Mouse (Mus musculus) splenic B cell, adult 2 months (primary cell): ENCODE results near the gene Plscr2.
A peak's percentile ranks its signal among the peaks of the same experiment; 100 is the strongest.

Experiments
- DNase-seq: peaks from one replicate; pipeline ENCODE4 v3.0.0-alpha.2; 2011; ENCODE audit warnings: low read depth, low spot score
- H3K27me3 ChIP-seq: 2 replicates; pipeline ENCODE4 v1.6.1; 2012; ENCODE audit warnings: mild to moderate bottlenecking, low read length, moderate library complexity, mixed read lengths; ENCODE audit not compliant: control insufficient read depth, poor library complexity, insufficient read depth, severe bottlenecking
- H3K36me3 ChIP-seq: 2 replicates; pipeline ENCODE4 v1.6.1; 2012; ENCODE audit warnings: mild to moderate bottlenecking, low read length, moderate library complexity, mixed read lengths; ENCODE audit not compliant: control insufficient read depth, poor library complexity, insufficient read depth, severe bottlenecking

Gene Plscr2

DNA sequence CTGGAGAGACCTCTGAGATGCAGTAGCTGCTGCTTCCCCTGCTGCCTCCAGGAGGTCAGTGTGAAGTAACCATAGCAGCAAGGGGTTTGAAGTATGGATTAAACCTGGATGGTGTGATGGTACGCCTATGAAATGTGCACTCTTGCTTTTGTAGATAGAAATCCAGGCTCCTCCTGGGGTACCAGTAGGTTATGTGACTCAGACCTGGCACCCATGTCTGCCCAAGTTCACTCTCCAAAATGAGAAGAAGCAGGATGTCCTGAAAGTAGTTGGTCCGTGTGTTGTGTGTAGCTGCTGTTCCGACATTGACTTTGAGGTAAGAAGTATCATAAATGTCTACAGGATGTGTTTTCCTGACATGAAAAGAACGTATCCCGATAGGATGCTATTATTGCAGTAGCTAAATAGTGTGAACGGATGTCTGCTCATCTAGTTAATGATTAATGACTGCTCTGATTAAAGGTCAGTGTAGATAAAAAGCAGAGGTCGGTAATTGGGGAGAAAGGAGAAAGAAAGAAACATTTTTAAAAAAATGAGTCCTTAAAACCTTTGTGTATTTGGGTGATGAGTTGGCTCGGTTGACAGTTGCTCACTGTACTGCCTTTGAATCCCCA, 8.7 kb upstream of the Plscr2 start:
- no peaks in the 10 kb centered on the region for H3K27me3 ChIP-seq
- no peak for DNase-seq
- H3K36me3 ChIP-seq: no peaks in the 10 kb centered on the region

DNA sequence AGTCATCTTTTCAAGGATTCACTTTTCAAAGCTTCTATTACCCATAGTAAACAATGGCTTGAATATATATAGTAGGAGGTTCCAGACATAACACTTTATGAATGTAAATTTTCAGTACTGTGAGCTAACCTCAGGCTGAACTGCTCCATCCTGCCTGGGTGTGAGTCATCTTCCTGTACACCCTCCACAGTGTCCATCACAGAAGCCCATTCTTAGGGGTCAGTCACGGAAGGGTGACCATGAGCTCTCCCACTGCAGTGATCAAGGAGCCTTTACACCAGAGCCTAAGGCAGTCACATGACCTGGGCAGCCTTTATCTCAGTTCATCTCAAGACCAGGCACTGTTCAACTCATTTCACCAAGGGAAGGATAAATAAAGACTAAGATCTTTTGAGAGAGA, 7.7 kb upstream of the Plscr2 start:
- Histone ChIP-seq H3K27me3 (no peaks in the 10 kb centered on the region), H3K36me3 (no peaks in the 10 kb centered on the region)
- no peak for DNase-seq

DNA sequence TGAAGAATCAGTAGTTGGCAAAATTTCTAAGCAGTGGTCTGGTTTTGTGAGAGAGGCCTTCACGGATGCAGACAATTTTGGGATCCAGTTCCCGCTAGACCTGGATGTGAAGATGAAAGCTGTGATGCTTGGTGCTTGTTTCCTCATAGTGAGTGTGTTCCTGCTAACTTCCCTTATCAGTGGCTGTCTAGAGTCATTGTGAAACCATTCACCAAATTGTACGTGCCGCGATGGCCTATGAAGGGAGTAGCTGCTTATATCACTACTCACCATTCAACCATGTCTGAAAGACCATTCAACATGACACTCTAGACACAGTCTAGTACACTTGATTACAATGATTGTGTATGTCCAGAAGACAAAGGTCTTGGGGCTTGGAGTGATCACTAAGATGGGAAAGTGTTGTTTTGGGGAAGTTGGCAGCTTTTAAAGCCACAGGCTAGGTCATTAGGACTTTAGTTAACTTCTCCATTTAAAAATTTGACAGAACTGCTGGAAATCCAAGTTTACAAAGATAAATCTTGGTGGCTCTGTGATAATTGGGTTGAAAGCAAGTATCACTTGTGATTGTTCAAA, 5.5 kb upstream of the Plscr2 start:
- Histone ChIP-seq H3K27me3 (no peaks in the 10 kb centered on the region), H3K36me3 (no peaks in the 10 kb centered on the region; the same call in 1 of the 2 replicates)
- peak; percentile 8 for DNase-seq

DNA sequence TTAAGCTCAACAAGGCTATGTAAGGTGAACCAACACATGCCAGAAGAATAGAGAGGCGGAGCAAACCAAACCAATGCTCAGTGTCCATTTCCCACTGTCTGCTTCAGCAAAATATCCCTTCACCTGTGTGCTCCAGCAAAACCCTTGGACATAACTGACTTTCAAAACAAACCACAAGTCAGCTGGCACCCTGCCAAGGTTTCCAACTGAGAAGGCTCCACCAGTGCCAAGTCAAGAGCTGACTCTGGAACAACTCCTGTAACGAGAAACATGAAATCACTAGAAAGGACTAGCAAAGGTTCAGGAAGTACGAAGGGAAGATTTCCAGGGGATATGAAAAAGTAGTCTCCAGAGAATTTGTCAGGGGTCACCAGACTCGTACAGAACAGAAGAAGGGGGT, 4.5 kb upstream of the Plscr2 start:
- H3K27me3 ChIP-seq: no peaks in the 10 kb centered on the region
- no peaks in the 10 kb centered on the region; the same call in 1 of the 2 replicates for H3K36me3 ChIP-seq
- DNase-seq: no peak

GRCm38 (mm10) chr9:92272650-92273049, 2.8 kb upstream of the Plscr2 start:
- H3K36me3 ChIP-seq: no peaks in the 10 kb centered on the region; the same call in 1 of the 2 replicates
- no peaks in the 10 kb centered on the region for H3K27me3 ChIP-seq
- no peak for DNase-seq

- no peak for DNase-seq
- no peaks in the 10 kb centered on the region for H3K27me3 ChIP-seq
- no peaks in the 10 kb centered on the region; the same call in 1 of the 2 replicates for H3K36me3 ChIP-seq
Measured at GRCm38 (mm10) chr9:92273271-92273670, 2.1 kb upstream of the Plscr2 start.

GRCm38 (mm10) chr9:92273956-92274762, 1.2 kb upstream of the Plscr2 start:
- no peaks in the 10 kb centered on the region; the same call in 1 of the 2 replicates for H3K36me3 ChIP-seq
- no peak for DNase-seq
- H3K27me3 ChIP-seq: no peaks in the 10 kb centered on the region

DNA sequence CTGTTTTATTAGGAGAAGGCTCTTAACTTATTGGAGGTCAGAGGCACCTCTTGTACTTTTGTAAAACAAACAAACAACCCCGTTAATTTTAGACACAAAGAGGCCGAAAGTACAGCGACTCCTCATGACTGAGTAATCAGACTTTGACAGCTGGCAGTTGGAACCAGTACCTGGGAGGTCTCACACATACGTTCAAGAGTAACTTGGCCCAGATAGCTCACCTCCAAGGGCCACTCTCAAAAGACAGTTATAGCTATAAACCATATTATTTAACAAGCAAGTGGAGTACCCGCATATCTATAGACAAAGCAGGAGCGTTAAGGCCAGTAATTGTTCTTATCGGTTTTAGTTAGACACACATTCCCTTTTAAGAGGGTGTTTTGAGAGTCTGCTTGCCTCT, 958 bp downstream of the Plscr2 start:
- DNase-seq: no peak
- H3K36me3 ChIP-seq: no peaks in the 10 kb centered on the region; the same call in 1 of the 2 replicates
- H3K27me3 ChIP-seq: no peaks in the 10 kb centered on the region

DNA sequence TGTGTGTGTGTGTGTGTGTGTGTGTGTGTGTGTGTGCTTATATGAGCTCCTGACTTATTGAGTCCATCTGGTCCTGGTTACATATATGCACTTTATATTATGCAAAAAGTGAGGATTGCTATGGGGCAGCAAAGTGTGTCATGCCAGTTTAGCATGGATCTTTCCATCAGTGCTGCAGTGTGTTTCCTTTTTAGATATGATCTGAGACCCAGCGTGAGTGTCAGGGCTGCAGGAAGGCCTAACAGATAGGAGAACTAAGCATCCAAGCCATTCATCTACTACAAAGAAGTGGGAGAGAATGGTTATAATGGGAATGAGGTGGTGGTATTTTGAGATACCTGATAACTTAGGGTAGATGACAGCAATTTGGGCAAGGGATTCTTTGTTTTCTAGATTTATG, 4.6 kb downstream of the Plscr2 start:
- H3K36me3 ChIP-seq: no peaks in the 10 kb centered on the region
- DNase-seq: no peak
- no peaks in the 10 kb centered on the region for H3K27me3 ChIP-seq

- Histone ChIP-seq H3K27me3 (no peaks in the 10 kb centered on the region), H3K36me3 (no peaks in the 10 kb centered on the region)
- DNase-seq: no peak
Measured at GRCm38 (mm10) chr9:92282563-92283171, 7.3 kb downstream of the Plscr2 start.

GRCm38 (mm10) chr9:92289675-92290074, 14.3 kb downstream of the Plscr2 start:
- DNase-seq: no peak
- Histone ChIP-seq H3K36me3 (no peaks in the 10 kb centered on the region), H3K27me3 (no peaks in the 10 kb centered on the region)

DNA sequence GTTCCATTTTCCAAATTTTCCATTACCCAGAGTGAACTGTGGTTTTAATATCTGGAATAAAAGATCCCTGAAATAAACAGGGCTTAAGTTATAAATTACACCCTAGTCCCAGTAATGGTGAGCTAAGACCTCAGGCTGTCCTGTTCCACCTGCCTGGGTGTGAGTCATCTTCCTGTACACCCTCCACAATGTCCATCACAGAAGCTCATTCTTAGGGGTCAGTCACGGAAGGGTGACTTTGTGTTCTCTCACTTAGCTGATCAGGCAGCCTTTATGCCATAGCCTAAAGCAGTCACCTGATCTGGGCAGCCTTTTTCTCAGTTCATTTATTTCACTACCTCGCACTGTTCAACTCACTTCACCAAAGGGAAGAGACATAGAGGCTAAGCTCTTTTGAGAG, 16.8 kb downstream of the Plscr2 start:
- no peaks in the 10 kb centered on the region for H3K27me3 ChIP-seq
- H3K36me3 ChIP-seq: no peaks in the 10 kb centered on the region
- DNase-seq: no peak

DNA sequence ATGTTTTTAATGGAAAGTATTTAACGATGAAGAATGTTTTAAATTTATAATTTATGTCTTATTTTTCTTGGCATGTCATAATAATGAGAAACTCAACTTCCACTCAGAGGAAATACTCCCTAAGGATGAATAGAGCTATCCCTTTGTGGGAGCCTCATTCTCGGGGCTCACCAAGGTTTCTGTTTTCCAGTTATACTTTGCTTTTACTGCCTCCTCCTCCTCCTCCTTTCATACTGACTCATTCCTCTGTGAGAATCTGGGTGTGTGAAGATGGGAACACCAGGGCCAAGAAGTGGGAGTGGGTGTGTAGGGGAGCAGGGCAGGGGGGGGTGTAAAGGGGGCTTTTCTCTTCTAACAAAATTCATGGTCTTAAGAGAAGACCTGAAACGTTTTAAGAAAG, 17.5 kb downstream of the Plscr2 start:
- no peaks in the 10 kb centered on the region for H3K27me3 ChIP-seq
- H3K36me3 ChIP-seq: no peaks in the 10 kb centered on the region
- DNase-seq: no peak

DNA sequence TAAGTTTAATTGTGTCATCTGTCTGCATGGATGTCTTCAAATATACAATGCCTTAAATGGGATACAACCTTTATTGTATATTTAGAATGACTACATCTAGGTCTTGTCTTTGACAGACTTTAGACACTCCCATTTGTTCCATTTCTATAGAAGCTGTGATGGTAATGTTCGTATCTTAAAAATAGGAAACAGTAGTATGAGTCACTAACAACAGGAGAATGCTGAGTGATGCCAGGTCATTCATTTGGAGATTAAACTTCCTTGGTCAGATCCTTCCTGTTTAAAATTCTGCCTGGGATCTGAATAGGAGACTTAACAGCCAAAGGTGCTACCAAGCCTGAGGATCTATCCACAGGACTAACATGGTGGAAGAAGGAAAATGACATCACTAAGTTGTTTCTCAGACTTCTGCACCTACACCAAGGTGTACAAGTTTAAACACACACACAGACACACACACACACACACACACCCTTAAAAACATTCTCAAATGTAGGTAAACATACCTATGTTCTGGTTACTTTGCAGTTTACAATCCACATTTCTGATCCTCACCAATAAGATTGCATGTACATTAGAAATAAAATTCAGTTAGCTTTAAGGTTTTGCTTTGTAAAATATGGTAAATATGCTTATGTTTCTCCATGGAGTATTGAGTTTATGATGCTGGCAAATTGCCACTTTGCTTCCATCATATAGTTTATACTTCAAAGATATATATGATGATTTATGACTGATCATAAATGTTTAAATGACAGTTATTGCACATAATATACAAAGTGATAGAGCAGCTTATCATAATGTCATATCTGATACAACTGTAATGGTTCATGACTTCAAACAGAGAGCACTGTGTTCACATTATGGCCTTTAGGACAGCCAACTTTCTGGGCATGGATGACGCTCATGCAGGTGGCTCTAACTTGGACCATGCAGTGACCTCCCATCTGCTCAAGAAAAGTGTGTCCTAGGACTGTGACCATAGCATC, 18.5 kb downstream of the Plscr2 start:
- DNase-seq: no peak

More for the DNA sequence above, 18.5 kb downstream of the Plscr2 start:
- Histone ChIP-seq H3K36me3 (no peaks in the 10 kb centered on the region), H3K27me3 (no peaks in the 10 kb centered on the region)
